Mouse (Mus musculus) left cerebral cortex, adult 2 months (tissue): ENCODE data around the gene Arhgef40. TPM values are rescaled to one million over a fixed set of nuclear protein-coding genes. Genes with fewer than 3 reads are reported as not detected.
"Not testable (repeated sequence)": the region's sequence is repeated elsewhere in the genome, so short reads cannot be mapped to it uniquely, and the experiment has no call there.

Experiments used
- DNase-seq, 2 experiments: peaks; one replicate each; pipeline ENCODE4 v3.0.0; 2021 to 2022; ENCODE audit warnings: low spot score in 2 of 2, mixed read lengths in 1 of 2; ENCODE audit errors: extremely low spot score in 1 of 2
- H3K27ac ChIP-seq: fragments of 200-600 bp; 2 replicates; pipeline ENCODE4 v1.8.1; 2022
- H3K4me3 ChIP-seq: fragments of 200-600 bp; 2 replicates; pipeline ENCODE4 v1.8.1; 2022
- CTCF ChIP-seq: fragments of 200-600 bp; IDR thresholded peaks from 2 replicates; pipeline ENCODE4 v1.8.1; 2022; ENCODE audit warnings: antibody characterized with exemption, mild to moderate bottlenecking, moderate library complexity
- intact Hi-C: fragments of 180-260 bp; cut with DNase I; formaldehyde crosslinking; loops from one replicate; pipeline ENCODE4 v1.15.1; 2025
- total RNA-seq, 2 experiments: library from RNA; stranded (reverse); gene quantifications; 2 replicates each; pipeline ENCODE4 v1.2.3; 2021

The Arhgef40 gene
- total RNA-seq, 2 experiments from 2014 or later, result 28.8 to 31.1 TPM

DNA sequence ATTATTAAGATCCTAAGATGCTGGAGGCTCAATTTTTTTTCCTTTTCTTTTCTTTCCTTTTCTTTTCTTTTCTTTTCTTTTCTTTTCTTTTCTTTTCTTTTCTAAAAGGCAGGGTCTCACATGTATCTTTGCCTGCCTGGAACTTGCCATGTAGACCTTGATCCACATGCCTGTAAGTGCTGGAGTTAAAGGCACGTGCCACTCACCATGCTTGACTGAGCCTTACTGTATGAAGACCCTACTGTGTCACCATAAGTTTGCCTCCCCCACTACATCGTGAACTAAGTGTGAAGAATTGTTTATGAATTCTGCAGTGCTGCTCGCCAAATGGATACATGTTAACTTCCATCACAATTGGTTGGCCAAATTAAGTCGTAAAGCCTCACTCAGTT lies 36.6 kb downstream of the Arhgef40 start:
- TF ChIP-seq CTCF, result no peak
- Histone ChIP-seq H3K4me3 (peak overlapping the region; percentile 84; the same call in 1 of the 2 replicates), H3K27ac (no peak overlapping the region; the same call in 1 of the 2 replicates)
- intact Hi-C loops, result loop anchor here (5.0 to 10.0 kb wide), 4 partner anchors 71 to 294 kb away; partner anchors contain the start of genes Ang4 and Mettl17
- DNase-seq, result no peak

DNA sequence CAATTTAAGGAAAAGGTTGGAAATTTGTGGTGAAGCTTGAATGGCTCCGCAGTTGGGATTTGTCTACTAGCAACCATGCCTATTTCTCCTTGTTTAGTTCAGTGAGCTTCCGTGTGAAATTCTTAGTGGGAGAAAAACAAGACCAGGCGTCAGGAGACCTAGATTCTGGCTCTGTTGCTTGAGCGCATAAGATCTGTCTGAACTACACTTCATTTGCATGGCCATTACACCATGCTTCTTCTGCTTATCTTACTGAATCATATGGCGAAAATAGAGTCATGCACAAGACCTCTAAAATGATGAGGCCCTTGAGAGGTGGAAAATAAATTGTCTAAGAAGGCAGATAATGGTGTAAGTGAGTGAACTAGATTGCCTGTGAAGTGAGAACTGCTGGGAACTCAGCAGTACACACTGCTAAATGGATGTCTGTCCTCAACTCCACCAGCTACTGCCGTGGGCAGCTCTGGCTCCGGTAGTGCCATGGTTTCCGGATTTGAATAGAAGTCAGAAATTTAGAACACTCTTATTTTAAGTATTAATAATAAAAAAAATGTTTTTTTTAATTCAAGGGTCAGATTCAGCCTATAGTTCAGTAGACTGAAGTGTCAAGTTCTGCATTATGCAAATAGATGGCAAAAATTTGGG lies 37.2 kb downstream of the Arhgef40 start:
- DNase-seq, result no peak
- TF ChIP-seq CTCF, result no peak
- intact Hi-C loops, result loop anchor here (5.0 to 10.0 kb wide), 4 partner anchors 71 to 293 kb away; partner anchors contain the start of genes Ang4 and Mettl17
- Histone ChIP-seq H3K27ac (no peak overlapping the region), H3K4me3 (no peak overlapping the region)

DNA sequence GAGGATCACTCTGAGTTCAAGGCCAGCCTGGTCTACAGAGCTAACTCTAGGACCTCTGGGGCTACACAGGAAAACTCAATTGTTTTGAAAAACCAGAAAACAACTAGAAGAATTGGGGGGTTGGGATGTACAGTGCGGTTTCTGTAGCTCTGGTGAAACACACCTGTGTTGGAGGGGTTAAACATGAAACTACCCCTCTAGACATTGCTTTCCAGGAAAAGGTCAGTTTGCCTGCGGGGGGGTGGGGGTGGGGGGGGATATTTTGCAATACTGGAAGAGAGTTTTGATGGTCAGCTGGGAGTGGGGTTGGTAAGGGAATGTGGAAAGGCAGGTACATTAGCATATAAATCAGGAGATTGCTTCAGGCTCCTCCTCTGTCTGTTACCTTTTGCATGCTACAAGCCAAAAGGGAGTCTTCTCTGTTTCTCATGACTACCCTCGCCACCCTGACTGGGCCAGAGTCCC lies 37.8 kb downstream of the Arhgef40 start:
- DNase-seq, result no peak
- intact Hi-C loops, result loop anchor here (5.0 to 10.0 kb wide), 4 partner anchors 70 to 293 kb away; partner anchors contain the start of genes Ang4 and Mettl17
- TF ChIP-seq CTCF, result no peak
- Histone ChIP-seq H3K4me3 (no peak overlapping the region), H3K27ac (no peak overlapping the region; the same call in 1 of the 2 replicates)

DNA sequence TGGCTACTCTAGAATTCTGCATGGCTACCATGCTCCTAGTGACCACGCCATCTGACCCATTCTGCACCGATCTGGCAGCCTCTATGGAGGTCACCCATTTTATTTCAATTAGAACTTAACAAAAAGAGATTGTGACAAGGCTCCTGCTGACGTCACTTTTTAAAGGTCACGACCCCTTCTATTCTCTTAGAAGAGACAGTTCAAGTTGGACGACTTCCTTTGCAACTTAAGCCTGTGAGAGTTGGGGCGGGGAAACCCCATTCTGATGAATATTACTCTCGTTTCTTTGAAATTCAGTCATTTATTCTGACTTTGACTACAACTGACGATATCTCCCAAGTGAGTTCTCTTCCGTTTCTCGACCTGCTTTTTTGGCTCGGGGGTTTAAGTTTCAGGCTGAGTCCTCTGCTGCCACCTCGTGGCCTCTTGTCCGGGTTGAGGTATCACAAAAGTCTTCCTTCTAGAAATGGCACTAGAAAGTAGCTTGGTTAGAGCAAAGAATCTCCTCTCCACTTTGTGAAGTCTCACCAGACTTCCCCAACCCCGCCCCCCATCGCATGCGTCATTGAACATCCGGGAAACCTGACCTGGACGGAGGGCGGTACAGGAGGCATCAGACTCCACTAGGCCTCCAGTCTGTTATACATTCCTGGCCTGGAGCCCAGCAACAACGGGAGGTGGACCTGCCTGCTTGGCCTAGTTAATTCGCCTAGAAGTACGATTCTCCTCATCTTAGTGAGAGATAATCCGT lies 38.4 kb downstream of the Arhgef40 start:
- Histone ChIP-seq H3K27ac (peak overlapping the region; percentile 65), H3K4me3 (peak overlapping the region; percentile 24)
- intact Hi-C loops, result loop anchor here (1.0 to 10.0 kb wide), 5 partner anchors 69 to 292 kb away; partner anchors contain the start of genes Ang4 and Mettl17
- TF ChIP-seq CTCF, result peak; percentile 84
- DNase-seq, result peak; percentile 78 to 80

DNA sequence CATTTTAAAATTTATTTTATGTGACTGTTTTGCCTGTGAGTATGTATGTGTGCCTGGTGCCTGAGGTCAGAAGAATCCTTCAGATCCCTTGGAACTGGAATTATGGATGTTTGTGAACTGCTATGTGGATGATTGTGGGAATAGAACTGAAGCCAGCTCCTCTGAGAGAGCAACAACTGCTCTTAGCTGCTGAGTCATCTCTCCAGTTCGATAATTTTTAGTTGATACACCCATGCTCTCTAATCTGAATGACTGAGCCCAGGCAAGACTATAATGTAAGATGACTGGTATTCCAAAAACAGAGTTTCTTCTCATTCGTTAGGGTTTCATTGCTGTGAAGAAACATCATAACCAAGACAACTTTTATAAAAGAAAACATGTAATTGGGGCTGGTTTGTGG lies 39.6 kb downstream of the Arhgef40 start:
- no peak for DNase-seq
- no peak for TF ChIP-seq CTCF
- Histone ChIP-seq H3K27ac (no peak overlapping the region), H3K4me3 (no peak overlapping the region)
- intact Hi-C loops, result loop anchor here (5.0 to 10.0 kb wide), 4 partner anchors 68 to 291 kb away; partner anchors contain the start of genes Ang4 and Mettl17

DNA sequence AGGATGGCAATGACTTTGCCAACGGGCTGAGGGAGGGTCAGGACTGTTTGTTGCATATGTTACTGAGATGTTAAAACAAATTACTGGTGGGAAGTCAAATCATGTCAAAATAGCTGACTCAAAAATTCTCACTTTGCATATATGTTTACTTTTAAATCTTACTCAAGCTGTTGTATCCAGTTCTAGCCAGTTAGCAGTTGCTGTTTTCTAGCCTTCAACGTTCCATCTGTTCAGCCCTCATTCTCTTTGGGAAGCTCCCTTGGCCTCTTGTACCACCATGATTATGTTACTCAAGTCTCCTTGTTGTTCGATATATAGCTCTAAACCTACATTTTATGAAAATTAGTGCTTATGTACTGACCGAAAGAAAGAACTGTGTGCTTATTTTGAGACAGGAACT lies 41.8 kb downstream of the Arhgef40 start:
- intact Hi-C loops, result loop anchor here (10.0 kb wide), 1 partner anchor 288 kb away; no protein-coding TSS in a partner anchor
- TF ChIP-seq CTCF, result no peak
- H3K4me3 ChIP-seq, result no peak overlapping the region
- no peak for DNase-seq
- no peak overlapping the region for H3K27ac ChIP-seq

DNA sequence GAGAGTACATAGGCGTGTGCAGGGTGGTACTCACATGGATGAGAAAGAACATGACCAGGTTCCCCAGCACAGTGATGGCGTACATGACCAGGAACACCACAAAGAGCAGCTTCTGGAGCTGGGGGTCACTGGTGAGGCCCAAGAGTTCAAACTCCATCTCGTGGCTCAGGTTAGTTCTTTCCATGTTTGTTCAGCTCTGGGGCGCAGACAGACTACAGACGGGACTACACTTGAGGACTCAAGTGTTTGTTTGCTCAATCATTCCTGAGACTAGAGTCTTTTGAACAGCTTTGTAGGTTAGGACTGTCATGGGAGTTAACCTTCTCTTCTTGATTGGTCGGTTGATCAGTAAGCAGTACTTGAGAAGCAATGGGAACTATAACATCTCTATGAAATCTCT lies 51.4 kb downstream of the Arhgef40 start:
- Histone ChIP-seq H3K4me3 (no peak overlapping the region), H3K27ac (no peak overlapping the region)
- TF ChIP-seq CTCF, result no peak
- intact Hi-C loops, result no loop called here
- no peak for DNase-seq

DNA sequence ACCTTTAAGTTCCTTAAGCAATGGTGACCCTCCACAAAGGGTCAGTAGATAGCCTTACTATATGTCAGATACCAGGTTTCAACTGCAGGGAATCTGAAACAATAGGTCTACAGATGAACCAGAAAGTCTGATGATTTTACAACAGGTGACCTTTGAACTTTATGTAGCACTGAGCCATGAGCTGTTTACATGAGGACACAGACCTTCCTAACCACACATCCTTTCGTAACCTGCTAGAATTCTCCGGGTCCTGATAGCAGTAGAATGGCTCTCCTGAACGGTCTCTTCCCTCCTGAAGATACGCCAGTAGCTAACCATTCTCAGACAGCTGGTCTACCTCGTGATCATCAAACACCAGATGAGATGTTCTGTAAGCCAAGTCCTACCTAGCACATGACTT lies 54.8 kb downstream of the Arhgef40 start:
- intact Hi-C loops, result no loop called here
- H3K27ac ChIP-seq, result no peak overlapping the region
- TF ChIP-seq CTCF, result no peak
- no peak for DNase-seq
- H3K4me3 ChIP-seq, result no peak overlapping the region

DNA sequence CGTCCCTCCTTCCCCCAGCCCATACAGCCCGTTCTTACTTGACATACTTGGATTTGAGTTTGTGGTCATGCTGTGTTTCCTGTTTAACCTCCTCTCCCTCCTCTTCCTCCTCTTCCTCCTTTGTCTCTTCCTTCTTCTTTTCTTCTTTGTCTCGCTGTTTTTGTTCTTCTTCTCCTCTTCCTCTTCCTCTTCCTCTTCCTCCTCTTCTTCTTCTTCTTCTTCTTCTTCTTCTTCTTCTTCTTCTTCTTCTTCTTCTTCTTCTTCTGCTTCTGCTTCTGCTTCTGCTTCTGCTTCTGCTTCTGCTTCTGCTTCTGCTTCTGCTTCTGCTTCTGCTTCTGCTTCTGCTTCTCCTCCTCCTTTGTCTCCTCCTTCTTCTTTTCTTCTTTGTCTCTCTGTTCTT lies 57.8 kb downstream of the Arhgef40 start, which contains the start of gene Olfr221:
Olfr221 (minus strand) TSS at position 101 of the 400 bp plus-strand sequence.
- DNase-seq, H3K4me3 ChIP-seq, intact Hi-C loops, H3K27ac ChIP-seq: not testable (repeated sequence)

DNA sequence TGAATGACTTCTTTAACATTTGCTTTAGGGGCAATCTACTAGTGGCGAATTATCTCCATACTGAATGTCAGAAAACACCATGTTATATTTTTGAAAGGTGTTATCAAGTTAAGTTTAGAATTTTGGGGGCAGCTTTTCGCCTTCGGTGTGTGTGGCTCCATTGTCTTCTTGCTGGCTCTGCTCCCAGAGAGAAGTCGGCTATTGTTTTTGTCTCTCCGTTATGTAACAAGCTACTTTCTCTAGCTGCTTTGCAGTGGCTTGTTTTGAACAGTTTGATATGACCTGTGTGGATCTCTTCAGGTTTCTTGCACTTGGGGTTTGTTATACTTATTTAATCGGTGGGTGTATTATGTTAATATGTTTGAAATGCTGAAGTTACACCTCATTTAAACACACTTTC lies 58.9 kb downstream of the Arhgef40 start:
- no peak for DNase-seq
- TF ChIP-seq CTCF, result no peak
- no peak overlapping the region for H3K27ac ChIP-seq
- intact Hi-C loops, result no loop called here
- no peak overlapping the region for H3K4me3 ChIP-seq

DNA sequence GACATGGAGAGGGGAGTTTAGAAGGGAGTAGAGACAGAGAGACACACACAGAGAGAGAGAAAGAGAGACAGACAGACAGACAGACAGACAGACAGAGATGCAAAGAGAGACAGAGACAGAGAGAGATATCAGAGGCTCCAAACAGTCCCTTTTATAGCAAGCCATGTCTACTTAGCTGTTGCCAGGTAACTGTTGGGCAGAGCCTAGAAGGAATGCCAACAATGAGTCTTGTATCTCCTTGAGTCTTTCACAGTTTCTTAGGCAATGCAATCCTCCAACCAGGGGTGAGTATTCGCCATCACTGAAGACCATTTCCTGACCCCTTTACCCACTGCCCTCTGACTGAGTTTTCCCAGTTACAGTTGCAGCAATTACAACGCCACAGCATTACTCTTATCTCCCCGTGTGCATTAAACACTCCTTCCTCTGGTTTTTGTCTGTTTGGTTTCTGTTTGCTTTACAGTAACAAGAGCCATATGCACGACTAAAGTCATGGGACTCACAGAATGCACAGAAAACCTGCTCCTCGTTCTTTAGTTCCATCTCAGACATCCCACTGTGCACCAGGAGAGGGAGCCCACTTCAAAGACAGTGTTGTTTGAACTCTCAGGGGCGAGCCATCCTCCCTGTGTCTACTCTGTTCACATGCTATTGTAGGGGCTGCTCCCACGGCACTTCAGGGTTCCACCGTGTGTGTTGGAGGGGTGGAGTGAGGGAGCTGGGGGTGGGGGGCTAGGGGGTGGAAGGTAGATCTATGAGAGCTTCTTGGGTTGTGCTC lies 60.6 kb downstream of the Arhgef40 start:
- TF ChIP-seq CTCF, result peak; percentile 47
- no peak for DNase-seq
- intact Hi-C loops, result no loop called here
- Histone ChIP-seq H3K27ac (no peak overlapping the region), H3K4me3 (no peak overlapping the region)
